Mouse (Mus musculus): ENCODE measurements around the gene Exo5. TPM values are rescaled to one million over a fixed set of nuclear protein-coding genes. Genes with fewer than 3 reads are reported as not detected.

Exo5 gene
- total RNA-seq (2021): 1 to 10 TPM; 1.4 TPM
- long read RNA-seq, experiment 1, partial matches to known transcripts: 0 of 2 reads
- long read RNA-seq, experiment 1, other reads (novel, unspliced or antisense): 0 of 2 reads
- long read RNA-seq, experiment 2, partial matches to known transcripts: 0 of 1 reads
- long read RNA-seq, experiment 2, other reads (novel, unspliced or antisense): 0 of 1 reads

DNA sequence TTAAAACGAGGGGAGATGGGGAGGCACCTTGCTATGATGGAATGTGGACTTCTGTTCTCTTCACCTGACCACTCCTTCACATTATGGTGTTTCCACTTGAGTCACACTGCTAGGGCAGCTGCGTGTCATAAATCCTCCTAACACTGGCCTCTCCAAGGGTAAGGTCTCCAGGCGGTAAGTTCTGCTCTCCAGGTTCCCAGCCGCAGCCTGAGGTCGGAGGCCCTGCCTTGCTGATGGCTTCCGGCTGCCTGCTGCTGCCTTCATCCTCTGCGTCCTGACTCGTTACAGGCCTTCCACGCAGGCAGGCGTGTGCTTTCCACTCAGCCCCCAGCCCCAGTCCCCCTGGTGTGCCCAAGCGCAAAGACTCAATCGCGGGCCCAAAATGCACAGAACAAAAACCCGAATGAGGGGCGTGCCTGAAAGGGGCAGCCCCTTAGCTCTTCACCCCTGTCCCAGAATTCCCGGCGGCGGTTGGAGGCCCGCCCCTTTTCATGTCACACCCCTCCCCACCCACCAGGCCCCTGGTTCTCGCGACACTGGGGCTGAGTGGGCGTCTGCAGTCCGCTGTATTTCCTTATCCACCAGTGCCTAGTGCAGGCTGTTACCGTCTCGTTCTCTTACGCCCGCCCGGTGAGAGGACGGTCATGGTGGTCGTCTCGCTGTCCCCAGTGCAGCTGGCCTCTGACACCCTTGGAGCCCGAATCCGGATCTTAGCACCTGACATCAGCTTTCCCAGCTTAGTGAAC lies at the start of gene Exo5:
Exo5 (minus strand) TSS at position 464 of the 746 bp plus-strand sequence.
- intact Hi-C loops (cut with DNase I): loop anchor here (1.0 kb wide), 1 partner anchor 27 kb away; the partner anchor contains the start of gene Zfp69
- peak; percentile 82 to 86 for DNase-seq

DNA sequence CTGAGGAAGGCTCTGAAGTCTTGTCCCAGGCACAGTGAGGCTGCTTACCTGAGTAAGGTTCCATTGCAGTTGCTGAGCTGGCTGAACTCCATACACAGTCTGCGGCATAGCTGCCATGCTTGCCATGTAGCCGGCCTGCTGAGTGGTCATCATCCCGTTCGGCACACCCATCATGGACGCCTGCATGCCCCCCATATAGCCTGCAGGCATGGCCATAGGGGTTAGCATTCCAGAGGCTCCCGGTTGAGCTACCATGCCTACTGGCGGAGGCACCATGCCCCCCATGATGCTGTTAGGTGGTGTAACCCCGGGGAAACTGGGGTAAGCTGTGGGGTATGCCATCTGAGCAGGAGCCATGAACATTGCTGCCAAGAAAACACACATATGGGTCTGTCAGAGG lies 47.0 kb upstream of the Exo5 start:
- no peak for DNase-seq
- intact Hi-C loops (cut with DNase I): no loop called here

DNA sequence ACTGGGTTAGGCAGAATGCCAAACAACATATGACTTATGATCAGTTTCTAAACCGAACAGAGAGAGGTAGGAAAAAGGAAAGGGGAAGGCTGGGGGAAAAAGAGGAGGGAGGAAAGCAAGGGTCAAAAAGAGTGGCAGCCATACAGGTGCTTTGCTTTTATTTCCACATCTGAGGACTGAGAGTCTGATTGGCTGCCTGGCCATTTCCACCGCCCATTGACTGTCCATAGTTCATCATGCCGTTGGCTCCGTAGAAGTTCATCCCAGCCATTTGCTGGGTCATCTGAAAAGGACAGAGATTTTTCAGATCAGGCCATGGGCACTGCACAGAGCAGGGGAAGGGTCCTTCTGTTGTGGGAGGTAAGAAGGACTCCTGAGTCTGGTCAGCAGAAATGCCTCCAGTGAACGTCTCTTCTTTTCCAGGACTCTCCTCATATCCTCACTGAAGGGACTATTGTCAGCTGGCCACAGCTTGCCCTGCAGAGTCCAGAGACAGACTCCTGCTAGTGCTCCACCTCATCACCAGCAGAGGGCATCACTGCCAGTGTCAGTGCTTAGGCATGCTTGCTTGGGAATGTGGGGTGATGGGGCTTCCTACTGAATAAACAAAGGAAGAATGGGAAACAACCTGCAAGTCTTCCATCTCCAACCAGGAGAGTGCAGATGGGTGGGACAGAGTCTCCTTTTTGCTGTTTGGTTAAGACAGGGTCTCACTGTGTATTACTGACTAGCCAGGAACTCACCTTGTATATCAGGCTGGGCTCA lies 44.7 kb upstream of the Exo5 start:
- DNase-seq: no peak
- intact Hi-C loops (cut with DNase I): no loop called here

DNA sequence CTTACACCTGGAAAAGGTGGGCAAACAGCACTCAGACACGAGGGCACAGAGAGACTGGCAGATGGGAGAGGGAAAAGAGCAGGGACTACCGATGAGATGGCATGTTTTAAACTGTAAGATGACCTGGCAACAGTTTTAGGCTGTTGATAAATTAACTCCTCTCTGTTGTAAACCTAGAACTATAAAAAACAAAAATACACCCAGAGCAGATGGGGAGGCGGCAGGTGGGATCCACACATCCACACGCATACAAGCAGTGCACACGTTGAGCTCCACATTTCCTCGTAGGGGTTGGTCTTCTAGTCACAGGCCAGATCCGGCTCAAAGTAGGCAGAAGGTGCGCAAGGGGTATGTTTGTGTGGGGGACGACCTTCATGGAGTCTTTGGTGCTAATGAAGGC lies 43.7 kb upstream of the Exo5 start:
- DNase-seq: no peak
- intact Hi-C loops (cut with DNase I): no loop called here

DNA sequence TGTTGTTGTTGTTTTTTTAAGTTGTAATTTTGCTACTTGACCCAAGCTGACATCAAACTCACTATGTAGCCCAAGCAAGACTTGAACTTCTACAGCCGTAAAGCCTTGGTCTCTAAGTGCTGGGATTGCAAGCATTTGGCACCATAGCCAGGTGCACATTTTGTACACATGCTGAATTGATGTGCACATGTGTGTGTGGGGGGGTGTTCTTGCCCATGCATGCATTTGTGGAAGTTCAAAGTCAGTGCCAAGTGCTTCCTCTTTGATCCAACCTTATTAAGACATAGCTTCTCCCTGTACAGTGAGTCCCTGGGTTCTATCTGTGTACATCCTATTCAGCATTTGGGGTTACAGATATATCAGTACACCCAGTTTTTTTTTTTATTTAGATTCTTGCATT lies 30.8 kb upstream of the Exo5 start:
- intact Hi-C loops (cut with DNase I): no loop called here
- DNase-seq: no peak

DNA sequence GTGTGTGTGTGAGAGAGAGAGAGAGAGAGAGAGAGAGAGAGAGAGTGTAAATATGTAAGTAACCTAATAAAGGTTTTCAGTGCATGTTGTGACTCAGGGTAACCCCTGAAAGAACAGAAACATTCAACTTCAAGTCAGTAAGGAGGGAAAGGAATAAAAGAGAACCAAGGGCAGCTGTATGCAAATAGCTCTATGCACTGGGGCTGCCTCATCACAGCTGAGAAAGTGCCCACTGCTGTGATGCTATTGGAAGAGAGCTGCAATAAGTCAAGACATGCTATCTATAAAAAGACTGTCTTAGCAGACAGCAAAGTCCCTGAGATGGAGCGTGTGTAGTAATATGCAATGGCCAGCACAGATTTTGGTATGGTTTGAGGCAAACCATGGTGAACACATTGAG lies 28.9 kb upstream of the Exo5 start:
- intact Hi-C loops (cut with DNase I): no loop called here
- DNase-seq: no peak

DNA sequence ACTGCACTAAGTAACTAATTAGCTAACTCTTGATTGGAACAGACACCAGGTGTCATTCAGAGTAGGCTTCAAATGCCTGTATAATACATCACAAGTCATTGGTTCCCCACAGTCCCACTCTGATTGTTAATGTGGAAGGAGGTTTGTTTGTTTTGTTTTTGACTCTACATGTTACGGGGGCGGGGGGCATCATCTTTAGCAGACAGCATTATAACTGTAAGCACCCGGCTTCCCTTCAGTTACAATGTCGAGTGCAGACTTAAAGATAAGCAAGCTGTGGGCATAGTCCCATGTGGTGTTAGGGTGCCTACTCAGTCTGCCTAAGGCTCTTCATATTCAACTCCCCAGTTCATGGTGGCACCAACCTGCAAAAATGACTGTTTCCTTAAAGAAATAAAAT lies 28.2 kb upstream of the Exo5 start:
- intact Hi-C loops (cut with DNase I): no loop called here
- DNase-seq: no peak

DNA sequence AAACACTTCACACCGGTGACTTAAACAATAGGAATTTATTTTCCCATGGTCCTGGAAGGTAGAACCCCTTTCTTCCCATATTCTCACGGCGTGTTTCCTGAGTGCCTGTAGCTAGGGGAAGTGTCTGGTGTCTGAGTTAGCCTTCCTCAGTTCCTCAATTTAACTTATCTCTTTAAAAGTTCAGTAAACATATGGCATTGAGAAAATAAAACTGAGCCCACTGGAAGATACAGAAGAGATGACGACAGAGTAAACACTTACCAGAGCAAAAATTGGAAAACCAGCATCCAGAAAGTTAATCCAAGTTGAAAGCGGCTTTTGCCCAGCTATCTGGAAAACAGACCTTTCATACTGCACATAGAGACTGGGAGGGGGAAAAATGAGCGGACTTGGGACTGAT lies 27.3 kb upstream of the Exo5 start:
- intact Hi-C loops (cut with DNase I): no loop called here
- DNase-seq: no peak

DNA sequence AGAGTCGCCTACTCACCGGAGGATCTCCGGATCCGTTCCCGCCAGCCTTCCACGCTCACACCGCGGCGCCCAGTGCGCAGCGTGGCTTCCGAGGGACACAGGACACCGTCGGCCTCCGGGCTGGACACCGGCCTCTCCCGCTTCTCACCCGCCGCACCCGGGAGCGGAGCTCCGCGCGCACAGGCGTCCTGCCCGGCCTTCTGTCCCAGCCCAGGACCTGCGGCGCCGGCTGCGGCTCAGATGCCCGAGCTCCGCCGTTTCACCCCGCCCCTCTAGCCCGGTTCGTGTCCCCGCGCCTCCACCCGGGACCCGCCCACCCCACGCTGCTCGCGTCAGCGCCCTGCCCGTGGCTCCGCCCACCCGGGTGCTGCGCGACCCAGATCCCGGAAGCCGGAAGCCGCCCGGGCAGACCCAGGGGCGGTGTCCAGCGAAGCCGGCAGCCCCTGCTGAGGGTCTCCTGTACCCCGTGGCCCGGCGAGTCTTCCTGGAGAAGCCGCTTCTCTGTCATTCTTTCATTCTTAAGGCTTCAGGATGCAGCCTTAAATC lies 26.7 kb upstream of the Exo5 start, which contains the start of gene Zfp69:
Zfp69 (minus strand) TSS at position 272 of the 546 bp plus-strand sequence.
- intact Hi-C loops (cut with DNase I): loop anchor here (1.0 kb wide), 1 partner anchor 27 kb away; no protein-coding TSS in a partner anchor
- peak; percentile 81 to 88 for DNase-seq

DNA sequence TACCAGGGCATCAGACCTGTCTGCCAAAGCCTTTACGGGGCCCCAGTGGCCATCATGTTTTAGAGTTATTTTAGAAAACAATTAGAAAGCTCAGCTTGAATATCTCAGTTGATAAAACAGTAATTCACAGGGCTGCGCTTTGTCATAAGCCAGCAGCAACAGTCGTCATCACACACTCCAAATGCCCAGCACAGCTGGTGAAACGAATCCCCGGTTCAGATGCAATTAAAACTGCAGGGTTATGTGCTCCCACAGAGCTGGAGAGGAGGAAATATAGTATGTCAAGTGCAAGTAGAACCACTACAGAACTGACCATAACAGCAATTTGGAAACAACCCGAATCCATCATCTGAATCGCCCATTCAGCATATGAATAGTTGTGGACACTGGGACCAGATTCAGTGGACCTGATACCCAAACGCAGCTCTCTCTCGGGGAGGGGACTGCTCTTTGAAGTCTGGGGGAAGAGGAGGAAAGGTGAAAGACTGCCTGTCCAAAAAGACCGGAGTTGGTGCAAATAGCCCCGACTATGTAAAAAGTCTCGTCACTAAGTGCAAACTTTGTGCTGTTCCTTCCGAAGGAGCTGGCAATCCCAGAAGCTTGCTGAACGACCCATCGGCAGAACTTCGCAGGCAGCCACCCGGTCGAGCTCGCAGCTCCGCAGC lies 26.1 kb upstream of the Exo5 start:
- no peak for DNase-seq
- intact Hi-C loops (cut with DNase I): loop anchor here (1.0 kb wide), 1 partner anchor 27 kb away; no protein-coding TSS in a partner anchor

DNA sequence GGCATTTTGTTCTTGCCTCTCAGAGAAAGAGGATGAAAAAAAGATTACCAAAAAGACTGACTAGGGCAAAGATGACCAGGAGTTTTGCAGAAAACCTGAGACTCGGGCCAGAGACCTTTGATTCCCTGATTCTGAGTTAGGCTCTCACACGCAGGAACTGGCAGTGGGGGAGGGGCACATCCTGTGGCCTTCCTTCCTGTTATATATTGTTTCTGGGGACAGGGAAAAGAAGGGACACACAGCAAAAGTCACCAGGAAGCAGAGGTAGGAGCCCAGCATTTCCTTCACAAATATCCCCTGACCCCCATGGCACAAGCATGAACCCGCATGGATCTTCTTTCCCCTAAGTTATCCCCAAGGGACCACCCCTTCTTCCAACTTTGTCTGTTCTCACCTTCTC lies 24.1 kb upstream of the Exo5 start:
- intact Hi-C loops (cut with DNase I): no loop called here
- no peak for DNase-seq

DNA sequence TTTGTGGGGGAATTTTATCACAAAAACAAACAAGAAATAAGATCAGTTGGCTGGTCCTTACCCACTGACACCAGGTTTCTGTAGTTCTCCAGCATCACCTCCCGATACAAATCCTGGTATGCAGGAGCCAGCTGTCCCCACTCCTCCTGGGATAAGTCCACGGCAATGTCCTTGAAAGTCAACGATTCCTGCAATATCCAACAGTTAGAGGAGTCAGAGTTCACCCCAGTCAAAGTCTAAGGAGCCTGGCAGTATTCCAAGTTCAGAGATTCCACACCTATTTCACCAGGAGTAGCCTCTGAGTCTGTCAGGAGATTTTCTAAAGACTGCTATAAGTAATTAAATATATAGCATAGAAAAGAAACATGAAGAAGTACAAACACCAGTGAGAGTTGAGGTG lies 10.2 kb upstream of the Exo5 start:
- intact Hi-C loops (cut with DNase I): no loop called here
- no peak for DNase-seq

DNA sequence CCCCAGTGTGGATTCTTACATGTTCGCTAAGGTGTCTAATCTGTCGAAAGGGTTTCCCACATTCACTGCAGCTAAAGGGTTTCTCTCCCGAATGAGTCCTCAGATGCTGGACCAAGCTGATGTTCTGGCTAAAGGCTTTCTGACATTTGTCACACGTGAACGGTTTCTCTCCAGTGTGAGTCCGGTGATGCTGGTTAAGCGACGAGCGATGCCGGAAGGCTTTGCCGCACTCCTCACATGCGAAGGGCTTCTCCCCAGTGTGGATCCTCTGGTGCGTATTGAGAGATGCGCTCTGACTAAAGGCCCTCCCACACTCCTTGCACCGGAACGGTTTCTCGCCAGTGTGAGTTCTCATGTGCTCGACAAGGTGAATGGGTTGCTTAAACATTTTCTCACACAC lies 5.9 kb upstream of the Exo5 start:
- no peak for DNase-seq
- intact Hi-C loops (cut with DNase I): no loop called here

DNA sequence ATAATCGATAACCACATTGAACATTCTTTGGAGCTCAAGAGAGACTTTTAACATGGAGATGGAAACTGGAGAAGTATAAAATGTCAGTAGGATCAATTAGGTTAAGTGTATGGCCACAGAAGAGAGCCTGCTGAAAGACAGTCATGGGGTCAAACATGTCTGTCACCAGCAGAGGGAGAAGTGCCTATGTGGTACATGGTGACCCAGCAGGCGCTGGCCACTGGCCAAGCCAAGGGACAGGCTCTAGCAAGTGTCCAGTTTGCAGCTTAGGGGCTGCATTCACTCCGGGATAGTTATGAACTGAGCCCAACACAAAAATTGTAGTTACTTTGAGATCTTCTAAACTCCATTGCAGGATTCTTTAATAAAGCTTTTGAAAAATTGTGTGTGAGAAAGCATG lies 3.9 kb upstream of the Exo5 start:
- intact Hi-C loops (cut with DNase I): no loop called here
- DNase-seq: no peak

DNA sequence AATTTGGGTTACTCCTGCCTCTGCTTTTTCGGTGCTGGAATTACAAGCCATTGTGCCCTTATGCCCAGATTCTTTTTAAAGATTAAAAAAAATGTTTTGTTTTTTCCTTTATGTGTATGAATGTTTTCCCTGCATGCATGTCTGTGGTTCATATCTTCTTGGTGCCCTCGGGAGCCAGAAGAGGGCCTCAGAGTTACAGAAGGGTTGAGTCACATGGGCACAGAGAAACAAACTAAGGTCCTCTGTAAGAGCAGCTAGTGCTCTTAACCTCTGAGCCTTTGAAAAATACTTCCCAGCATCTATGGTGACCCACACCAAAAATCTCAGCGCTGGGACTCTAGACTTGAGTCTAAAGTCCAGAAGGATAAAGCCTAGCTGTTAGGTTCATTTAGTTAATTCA lies 569 bp upstream of the Exo5 start:
- intact Hi-C loops (cut with DNase I): no loop called here
- no peak for DNase-seq

DNA sequence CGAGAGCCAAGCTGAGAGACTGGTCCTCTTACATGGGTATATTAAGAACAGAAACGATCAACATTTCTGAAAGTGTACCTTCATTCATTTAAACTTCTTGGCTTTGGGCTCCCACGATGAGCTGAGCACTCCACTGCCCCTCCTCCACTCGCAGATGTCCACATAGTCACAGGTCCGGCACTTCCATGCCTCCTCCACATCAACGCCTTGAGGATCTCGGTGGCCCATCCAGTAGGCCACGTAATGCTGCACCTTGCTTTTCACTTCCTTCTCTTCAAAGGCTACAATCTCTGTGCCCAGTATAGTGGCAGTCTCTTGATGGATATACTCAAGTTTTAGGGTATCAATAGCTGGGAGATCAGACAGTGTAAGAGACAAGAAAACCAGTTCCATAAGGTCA lies 3.4 kb downstream of the Exo5 start:
- DNase-seq: no peak
- intact Hi-C loops (cut with DNase I): no loop called here

DNA sequence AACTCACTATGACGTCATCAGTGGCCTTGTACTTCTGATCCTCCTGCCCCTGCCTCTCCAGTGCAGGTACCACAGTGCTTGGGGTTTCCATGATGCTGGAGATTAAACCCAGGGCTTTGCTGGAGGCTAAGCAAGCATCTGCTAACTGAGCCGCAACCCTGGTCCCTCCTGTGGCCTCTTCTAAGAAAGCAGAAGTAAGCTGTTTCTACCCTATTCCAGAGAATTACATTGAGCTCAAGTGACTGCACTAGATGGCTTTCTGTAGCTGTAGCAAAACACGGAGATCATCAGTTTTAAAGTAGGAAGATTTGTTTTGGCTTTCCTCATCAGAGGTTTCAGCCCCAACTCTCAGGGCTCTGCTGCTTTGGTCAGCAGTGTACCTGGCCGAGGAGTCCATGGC lies 10.3 kb downstream of the Exo5 start:
- intact Hi-C loops (cut with DNase I): loop anchor here (5.0 kb wide), 1 partner anchor 62 kb away; the partner anchor contains the start of gene Rims3
- DNase-seq: no peak

DNA sequence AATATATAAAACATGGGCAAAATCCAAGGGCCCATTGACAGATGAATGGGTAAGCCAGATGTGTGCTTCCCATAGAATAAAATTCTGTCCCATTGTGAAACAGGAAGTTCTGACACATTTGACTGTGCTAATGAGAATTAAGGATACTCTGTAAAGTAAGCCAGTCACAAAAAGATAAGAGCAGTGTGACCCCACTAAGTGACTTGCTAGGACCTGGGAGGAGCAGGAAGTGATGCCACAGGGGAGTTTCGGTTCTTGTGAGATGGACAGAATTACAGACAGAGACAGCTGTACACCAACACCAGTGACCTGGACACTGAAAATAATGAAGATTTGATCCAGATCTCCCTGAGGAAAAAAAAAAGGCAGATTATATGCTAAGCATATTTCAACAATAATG lies 11.0 kb downstream of the Exo5 start:
- intact Hi-C loops (cut with DNase I): loop anchor here (5.0 kb wide), 1 partner anchor 62 kb away; the partner anchor contains the start of gene Rims3
- no peak for DNase-seq

DNA sequence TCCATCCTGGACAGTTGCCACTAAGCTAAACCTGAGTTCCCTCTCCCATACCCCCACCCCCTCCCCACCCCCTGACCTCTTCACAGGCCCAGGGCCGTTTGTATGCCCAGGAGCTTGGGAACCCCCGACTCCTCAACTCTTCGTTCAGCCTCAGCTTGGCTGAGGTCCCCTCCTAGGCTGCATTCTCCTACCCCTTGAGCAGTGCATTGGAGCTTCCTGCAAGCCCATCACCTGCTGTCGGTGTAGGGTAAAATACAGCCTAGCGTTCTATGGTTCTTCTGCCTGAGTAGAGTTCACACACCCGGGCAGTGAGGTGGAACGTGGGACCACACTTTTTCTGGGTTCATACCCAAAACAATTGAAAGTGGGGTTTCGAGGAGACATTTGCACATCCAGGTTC lies 11.4 kb downstream of the Exo5 start:
- DNase-seq: no peak
- intact Hi-C loops (cut with DNase I): loop anchor here (5.0 kb wide), 1 partner anchor 61 kb away; the partner anchor contains the start of gene Rims3

DNA sequence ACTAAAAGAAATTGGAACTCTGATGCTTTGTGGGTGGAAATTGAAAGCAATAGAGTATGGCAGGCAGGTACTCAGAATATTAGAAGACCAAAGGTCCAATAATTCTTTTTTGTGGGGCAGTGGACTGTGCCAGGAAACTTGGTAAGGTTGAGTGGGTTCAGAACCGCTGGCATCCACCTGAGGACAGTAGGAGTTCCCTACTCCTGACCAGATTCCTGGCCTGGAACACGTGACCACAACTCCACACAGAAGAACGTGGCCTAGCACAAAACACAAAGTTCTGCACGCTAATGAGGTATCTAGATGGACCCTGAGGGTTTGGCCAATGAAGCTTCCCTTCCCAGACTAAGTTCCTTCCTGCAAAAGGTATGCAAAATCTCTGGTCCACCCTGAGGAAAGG lies 12.0 kb downstream of the Exo5 start:
- intact Hi-C loops (cut with DNase I): loop anchor here (5.0 kb wide), 1 partner anchor 61 kb away; the partner anchor contains the start of gene Rims3

More for the DNA sequence above, 12.0 kb downstream of the Exo5 start:
- DNase-seq: no peak

Measured in gastrocnemius, postnatal 36 days (tissue).